Mouse (Mus musculus): ENCODE data around the gene Sap30l.

GRCm38 (mm10) chr11:57850298-57850697 is 48.9 kb downstream of the Sap30l start:
- TF ChIP-seq CTCF (IDR thresholded peaks at IDR 0.05; ENCODE audit: borderline replicate concordance, insufficient read depth, low read length) (no peak), POLR2A (IDR thresholded peaks at IDR 0.05; ENCODE audit: low read depth, low read length) (no peak)

Data from embryonic fibroblast, embryonic 13.5 days (primary cell).